Mouse (Mus musculus) megakaryocyte, embryonic 14.5 days (primary cell): ENCODE measurements around the gene Rab15.

Experiments
- FLI1 ChIP-seq: IDR thresholded peaks from 2 replicates; pipeline ENCODE4 v1.6.1; 2012; ENCODE audit warnings: low read length, inconsistent platforms, mixed read lengths
- GATA1 ChIP-seq: IDR thresholded peaks from 3 replicates; pipeline ENCODE4 v1.6.1; 2012; ENCODE audit warnings: mixed read lengths, low read length, inconsistent platforms, borderline replicate concordance

DNA sequence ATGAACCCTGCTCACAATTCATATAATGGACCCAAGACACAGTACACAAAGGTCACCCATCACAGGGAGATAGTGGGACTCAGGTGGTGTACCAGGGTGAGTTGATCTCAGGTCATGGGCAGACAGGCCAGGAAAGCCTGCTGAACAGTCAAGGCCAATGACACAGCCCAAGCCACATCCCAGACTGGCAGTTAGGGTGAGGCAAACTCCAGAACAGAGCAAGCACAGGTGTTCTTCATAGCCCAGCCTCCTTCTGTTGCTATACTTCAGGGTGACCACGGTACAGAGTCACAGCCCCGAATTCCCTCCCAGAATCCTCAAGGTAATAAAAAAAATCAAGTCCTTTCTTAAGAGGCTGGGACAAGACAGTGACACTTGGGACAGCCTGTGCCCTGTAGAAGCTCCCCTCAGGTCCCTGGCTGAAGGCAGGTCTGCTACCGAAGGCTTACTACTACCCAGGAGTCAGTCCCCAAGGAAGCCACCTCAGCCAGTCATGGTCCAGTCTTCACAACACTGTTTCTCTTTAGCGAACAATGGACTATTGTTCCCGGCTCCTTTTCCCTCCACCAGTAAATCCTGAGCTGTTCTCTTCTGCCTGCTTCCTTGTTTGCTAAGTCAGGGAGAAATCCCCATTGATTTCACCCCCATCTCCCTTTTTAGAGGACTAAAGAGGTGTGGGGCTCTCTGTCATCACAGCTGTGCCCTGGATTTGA, 24.5 kb downstream of the Rab15 start:
- no peak for TF ChIP-seq GATA1
- no peak for TF ChIP-seq FLI1
